Mouse (Mus musculus) intestine, postnatal 0 days (tissue): Measurements from ENCODE around the gene Pdcd11. TPM values are rescaled to one million over a fixed set of nuclear protein-coding genes. Genes with fewer than 3 reads are reported as not detected.
A peak's percentile ranks its signal among the peaks of the same experiment; 100 is the strongest.
"Not testable (repeated sequence)": the region's sequence is repeated elsewhere in the genome, so short reads cannot be mapped to it uniquely, and the experiment has no call there.

Source experiments
- ATAC-seq: fragments of 200-750 bp; cut with Nextera tagmentation; 2 replicates; pipeline ENCODE4 v1.8.0; 2017; ENCODE audit warnings: mild to moderate bottlenecking, moderate TSS enrichment, moderate library complexity
- H3K27ac ChIP-seq: fragments of 300-500 bp; sonication (generic); 2 replicates; pipeline ENCODE4 v1.5.1; 2014; ENCODE audit warnings: mild to moderate bottlenecking, low read depth, low read length, moderate library complexity
- H3K27me3 ChIP-seq: fragments of 300-500 bp; sonication (generic); replicated peaks from 2 replicates; pipeline ENCODE4 v1.6.1; 2014; ENCODE audit warnings: low read length, mixed read lengths; ENCODE audit not compliant: control insufficient read depth, insufficient read depth
- H3K36me3 ChIP-seq: fragments of 300-500 bp; sonication (generic); 2 replicates; pipeline ENCODE4 v1.6.1; 2014; ENCODE audit warnings: mild to moderate bottlenecking, moderate library complexity; ENCODE audit not compliant: control insufficient read depth, insufficient read depth
- H3K4me1 ChIP-seq: fragments of 300-500 bp; sonication (generic); replicated peaks from 2 replicates; pipeline ENCODE4 v1.6.1; 2014; ENCODE audit warnings: antibody characterized with exemption, low read length, mixed read lengths; ENCODE audit not compliant: control insufficient read depth, insufficient read depth
- H3K4me2 ChIP-seq: fragments of 300-500 bp; sonication (generic); replicated peaks from 2 replicates; pipeline ENCODE4 v1.6.1; 2014; ENCODE audit warnings: low read depth, mild to moderate bottlenecking, moderate library complexity
- H3K4me3 ChIP-seq: fragments of 300-500 bp; sonication (generic); 2 replicates; pipeline ENCODE4 v1.5.1; 2014; ENCODE audit warnings: low read depth, low read length
- H3K9ac ChIP-seq: fragments of 300-500 bp; sonication (generic); 2 replicates; pipeline ENCODE4 v1.6.1; 2014; ENCODE audit warnings: mild to moderate bottlenecking, low read depth, low read length
- H3K9me3 ChIP-seq: fragments of 300-500 bp; sonication (generic); 2 replicates; pipeline ENCODE4 v1.6.1; 2016; ENCODE audit warnings: mixed run types; ENCODE audit not compliant: control insufficient read depth
- CTCF ChIP-seq: sonication (generic); IDR thresholded peaks from 2 replicates; pipeline ENCODE4 v1.5.1; 2016; ENCODE audit warnings: low read depth, mild to moderate bottlenecking, control low read depth, antibody characterized with exemption, moderate library complexity
- WGBS: fragments of 180-500 bp; shearing (Covaris S2); extraction: QIAGEN DNeasy Blood & Tissue Kit; methylation state at CpG from one replicate; pipeline ENCODE4 v1.1.7; 2014; 5-methylcytosine and 5-hydroxymethylcytosine counted together
- polyA plus RNA-seq: library from polyadenylated mRNA; unstranded; fragments of >200 nt; fragmentation: Nextera tagmentation; extraction: Ambion mirVana; gene quantifications from 2 replicates; pipeline ENCODE4 v1.2.1, GENCODE M21; 2015

The Pdcd11 gene
- polyA plus RNA-seq, 1 experiment from 2014 or later: 4.3 TPM

GRCm38 (mm10) chr19:47135568-47135967 lies 45.0 kb downstream of the Pdcd11 start:
- TF ChIP-seq CTCF: no peak

GRCm38 (mm10) chr19:47136170-47136569 lies 45.6 kb downstream of the Pdcd11 start:
- no peak overlapping the region for H3K27ac ChIP-seq
- H3K9ac ChIP-seq: no peak overlapping the region
- H3K4me2 ChIP-seq: no peak overlapping the region
- ATAC-seq: no peak
- H3K36me3 ChIP-seq: peaks cover 34% of the 10 kb centered on the region
- TF ChIP-seq CTCF: no peak
- H3K27me3 ChIP-seq: no peaks in the 10 kb centered on the region
- peaks cover 13% of the 10 kb centered on the region for H3K4me1 ChIP-seq
- no peaks in the 10 kb centered on the region for H3K9me3 ChIP-seq
- WGBS: 80% methylated on average over 5 of the region's 5 CpGs
- H3K4me3 ChIP-seq: no peak overlapping the region

More at GRCm38 (mm10) chr19:47135568-47135967, 45.0 kb downstream of the Pdcd11 start:
- no peak overlapping the region for H3K4me2 ChIP-seq
- 90% methylated on average over 17 of the region's 17 CpGs for WGBS
- H3K27ac ChIP-seq: no peak overlapping the region
- no peak overlapping the region for H3K9ac ChIP-seq
- H3K36me3 ChIP-seq: peaks cover 39% of the 10 kb centered on the region
- H3K9me3 ChIP-seq: no peaks in the 10 kb centered on the region
- H3K27me3 ChIP-seq: no peaks in the 10 kb centered on the region
- H3K4me3 ChIP-seq: no peak overlapping the region
- no peak for ATAC-seq
- H3K4me1 ChIP-seq: peaks cover 13% of the 10 kb centered on the region

DNA sequence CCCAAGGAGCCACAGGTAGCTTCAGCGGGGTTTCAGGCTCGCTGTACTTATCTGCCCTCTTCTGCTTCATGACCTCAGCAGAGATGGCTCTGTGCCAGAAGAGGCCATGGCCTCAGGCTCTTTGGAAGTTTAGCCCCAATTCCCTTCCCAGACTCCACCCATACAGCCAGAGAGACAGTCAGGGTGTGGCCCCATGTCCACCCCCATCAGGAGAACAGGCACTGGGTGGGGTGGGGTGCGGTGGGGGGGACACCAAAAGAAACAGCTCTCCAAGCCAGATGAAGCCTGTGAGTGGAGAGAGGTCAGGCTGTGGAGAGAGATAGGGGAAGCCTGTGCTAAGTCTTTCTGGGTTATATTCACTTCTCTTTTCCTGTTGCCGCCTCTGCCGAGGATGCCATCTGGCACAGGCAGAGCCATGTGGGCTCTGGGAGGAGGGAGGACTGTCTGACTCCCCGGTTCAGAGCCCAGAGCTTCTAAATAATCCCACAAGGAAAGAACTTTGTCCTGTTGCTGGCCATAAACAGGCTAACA lies 46.5 kb downstream of the Pdcd11 start:
- peak overlapping the region; percentile 53 for H3K9ac ChIP-seq
- peaks cover 26% of the 10 kb centered on the region; the same call in 1 of the 2 replicates for H3K36me3 ChIP-seq
- no peaks in the 10 kb centered on the region for H3K9me3 ChIP-seq
- H3K27me3 ChIP-seq: no peaks in the 10 kb centered on the region
- ATAC-seq: peak; percentile 65
- peaks cover 13% of the 10 kb centered on the region for H3K4me1 ChIP-seq
- TF ChIP-seq CTCF: no peak
- peak overlapping the region; percentile 83 for H3K27ac ChIP-seq
- peak overlapping the region; percentile 44 for H3K4me3 ChIP-seq
- WGBS: 2% methylated on average over 6 of the region's 6 CpGs
- H3K4me2 ChIP-seq: peak overlapping the region; percentile 67

GRCm38 (mm10) chr19:47137771-47138421 lies 47.3 kb downstream of the Pdcd11 start, which contains the start of gene Calhm2:
Gene Calhm2, minus strand, starts transcription at chr19:47138294.
- H3K4me1 ChIP-seq: peaks cover 13% of the 10 kb centered on the region
- no peak for TF ChIP-seq CTCF
- 7% methylated on average over 28 of the region's 28 CpGs for WGBS
- H3K27me3 ChIP-seq: no peaks in the 10 kb centered on the region
- peak within 1 kb of the TSS; percentile 67 for H3K4me2 ChIP-seq
- peak within 1 kb of the TSS; percentile 53 for H3K9ac ChIP-seq
- peaks cover 19% of the 10 kb centered on the region; the same call in 1 of the 2 replicates for H3K36me3 ChIP-seq
- ATAC-seq: peak; percentile 48
- no peaks in the 10 kb centered on the region for H3K9me3 ChIP-seq
- peak within 1 kb of the TSS; percentile 44 for H3K4me3 ChIP-seq
- peak within 1 kb of the TSS; percentile 83 for H3K27ac ChIP-seq

DNA sequence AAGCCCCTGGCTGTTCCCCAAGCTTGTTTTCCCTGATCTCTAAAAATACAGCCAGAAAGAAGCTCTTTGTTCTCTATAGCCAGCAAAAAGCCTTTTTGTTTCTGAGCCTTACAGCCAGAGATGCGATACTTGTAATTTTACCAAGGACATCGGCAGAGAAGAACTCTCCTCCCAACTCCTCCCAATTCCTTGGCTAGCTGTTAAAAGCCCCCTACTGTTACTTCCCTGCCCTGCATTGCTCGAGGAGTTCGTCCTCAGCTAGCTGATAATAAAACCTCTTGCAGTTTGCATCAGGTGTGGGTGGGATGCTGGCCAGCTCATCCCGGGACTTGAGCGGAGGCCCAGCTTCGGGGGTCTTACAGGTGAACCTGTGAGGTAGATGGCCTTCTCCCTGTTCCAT lies 49.0 kb downstream of the Pdcd11 start:
- not testable (repeated sequence) for H3K27me3 ChIP-seq, ATAC-seq, H3K9ac ChIP-seq, H3K27ac ChIP-seq, H3K4me2 ChIP-seq, H3K4me3 ChIP-seq, H3K9me3 ChIP-seq
- H3K4me1 ChIP-seq: peaks cover 13% of the 10 kb centered on the region
- 44% methylated on average over 7 of the region's 7 CpGs for WGBS
- 0 out of 2 replicates have a peak, but pooled peaks have one; percentile 21 for TF ChIP-seq CTCF
- H3K36me3 ChIP-seq: peaks cover 11% of the 10 kb centered on the region; the same call in 1 of the 2 replicates

DNA sequence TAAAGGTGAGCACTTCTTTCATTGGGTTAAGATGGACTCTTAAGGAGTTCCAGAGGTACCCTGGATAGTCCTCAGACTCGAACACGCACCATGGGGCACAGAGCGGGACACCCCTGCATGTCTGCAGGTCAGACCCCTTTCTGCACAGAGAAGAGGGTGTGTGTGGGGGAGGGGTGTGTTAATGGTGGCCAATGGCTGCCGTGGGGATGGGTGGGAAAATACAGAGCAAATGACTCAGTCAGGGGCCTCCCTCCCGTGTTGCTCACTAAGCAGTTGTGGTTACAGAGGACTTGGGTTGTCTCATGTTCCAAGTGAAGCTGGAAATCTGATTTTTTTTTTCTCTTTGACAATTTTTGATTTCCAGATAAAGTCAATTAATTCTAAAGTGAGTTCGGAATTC lies 51.9 kb downstream of the Pdcd11 start:
- peaks cover 5% of the 10 kb centered on the region; the same call in 1 of the 2 replicates for H3K4me1 ChIP-seq
- 74% methylated on average over 6 of the region's 6 CpGs for WGBS
- no peaks in the 10 kb centered on the region for H3K9me3 ChIP-seq
- no peak overlapping the region for H3K27ac ChIP-seq
- TF ChIP-seq CTCF: no peak
- no peaks in the 10 kb centered on the region for H3K27me3 ChIP-seq
- no peak overlapping the region for H3K4me2 ChIP-seq
- H3K4me3 ChIP-seq: no peak overlapping the region
- no peaks in the 10 kb centered on the region for H3K36me3 ChIP-seq
- no peak overlapping the region for H3K9ac ChIP-seq
- no peak for ATAC-seq
